Mouse (Mus musculus): ENCODE data around the gene Adh6a. TPM values are rescaled to one million over a fixed set of nuclear protein-coding genes. Genes with fewer than 3 reads are reported as not detected.

Adh6a gene
- polyA plus RNA-seq, 1 experiment from 2014 or later: not detected

DNA sequence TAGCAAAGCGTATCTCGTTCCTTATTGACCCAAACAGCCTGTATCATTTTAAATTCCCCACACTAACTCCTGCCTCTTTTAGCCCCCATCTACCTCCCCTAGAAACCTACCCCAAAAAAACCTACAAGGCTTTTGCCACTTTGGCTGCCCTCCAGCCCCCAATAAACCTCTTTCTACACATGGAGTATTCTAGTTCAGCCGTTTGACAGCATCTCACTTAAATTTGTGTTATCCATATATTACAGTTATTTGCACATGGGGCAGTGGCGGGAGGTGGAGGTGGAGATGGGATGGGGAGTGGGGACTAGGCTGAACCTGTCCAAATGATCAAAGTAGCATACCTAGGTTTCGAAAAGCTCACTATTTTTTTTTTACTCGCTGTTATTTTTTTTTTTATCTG is 12.4 kb downstream of the Adh6a start:
- Histone ChIP-seq H3K27me3 (no peaks in the 10 kb centered on the region), H3K4me1 (no peaks in the 10 kb centered on the region), H3K9ac (no peak overlapping the region), H3K4me2 (replicated peaks) (no peak overlapping the region), H3K4me3 (no peak overlapping the region), H3K36me3 (no peaks in the 10 kb centered on the region), H3K9me3 (0 out of 2 replicates have a peak, but pooled peaks cover 8% of the 10 kb centered on the region), H3K27ac (no peak overlapping the region)
- 90% methylated on average over 6 of the region's 6 CpGs for WGBS
- no peak for ATAC-seq (ENCODE audit: insufficient number of reproducible peaks, insufficient read depth, low FRiP score, low TSS enrichment)

DNA sequence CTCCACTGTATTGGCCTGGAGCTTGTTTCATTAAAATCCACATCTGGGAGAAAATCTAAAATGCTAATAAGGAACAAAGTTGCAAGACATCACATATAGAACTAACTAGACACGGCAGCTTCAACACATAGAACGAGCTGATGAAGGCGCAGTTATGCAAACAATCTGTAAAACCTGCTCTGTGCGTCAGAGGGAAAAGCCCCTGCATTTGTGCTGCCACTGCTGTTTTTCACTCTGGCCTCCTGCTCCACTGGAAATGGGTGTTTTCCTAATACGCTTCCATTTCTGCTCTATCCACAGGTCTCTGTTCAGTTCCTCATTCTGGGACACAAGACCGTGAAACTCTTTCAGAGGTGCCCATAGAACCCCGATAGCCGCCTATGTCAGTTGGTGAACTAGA is 20.8 kb downstream of the Adh6a start:
- H3K36me3 ChIP-seq: no peaks in the 10 kb centered on the region
- WGBS: 81% methylated on average over 8 of the region's 8 CpGs
- no peak for ATAC-seq (ENCODE audit: insufficient number of reproducible peaks, insufficient read depth, low FRiP score, low TSS enrichment)

DNA sequence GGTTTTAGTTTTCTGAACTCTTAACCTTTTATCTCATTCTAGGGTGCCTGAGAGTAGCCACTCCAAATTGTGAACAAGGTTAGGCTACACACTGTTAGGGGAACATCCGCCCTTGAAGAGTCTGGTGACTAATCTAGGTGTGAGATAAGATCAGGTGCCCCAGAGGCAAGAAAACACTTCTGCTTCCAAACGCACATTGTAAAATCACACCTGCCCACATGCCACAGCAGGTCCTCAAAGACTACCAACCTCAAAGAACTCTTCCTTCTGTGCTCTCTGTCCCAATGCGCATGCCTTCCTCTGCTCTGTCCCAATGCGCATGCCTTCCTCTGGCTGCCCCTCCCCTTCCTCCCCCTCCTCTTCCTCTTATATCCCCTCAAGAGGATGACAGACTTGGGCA is 21.2 kb downstream of the Adh6a start:
- WGBS: 73% methylated on average over 4 of the region's 4 CpGs
- H3K4me1 ChIP-seq: no peaks in the 10 kb centered on the region
- H3K4me2 ChIP-seq (replicated peaks): no peak overlapping the region
- H3K27me3 ChIP-seq: no peaks in the 10 kb centered on the region
- no peak overlapping the region for H3K9ac ChIP-seq
- H3K36me3 ChIP-seq: no peaks in the 10 kb centered on the region
- no peak for ATAC-seq (ENCODE audit: insufficient number of reproducible peaks, insufficient read depth, low FRiP score, low TSS enrichment)
- H3K4me3 ChIP-seq: no peak overlapping the region
- H3K9me3 ChIP-seq: no peaks in the 10 kb centered on the region
- H3K27ac ChIP-seq: no peak overlapping the region

More for the DNA sequence above, 20.8 kb downstream of the Adh6a start:
- H3K4me3 ChIP-seq: no peak overlapping the region
- no peaks in the 10 kb centered on the region for H3K27me3 ChIP-seq
- no peaks in the 10 kb centered on the region for H3K9me3 ChIP-seq
- no peak overlapping the region for H3K4me2 ChIP-seq (replicated peaks)
- H3K9ac ChIP-seq: no peak overlapping the region
- H3K4me1 ChIP-seq: no peaks in the 10 kb centered on the region
- H3K27ac ChIP-seq: no peak overlapping the region

DNA sequence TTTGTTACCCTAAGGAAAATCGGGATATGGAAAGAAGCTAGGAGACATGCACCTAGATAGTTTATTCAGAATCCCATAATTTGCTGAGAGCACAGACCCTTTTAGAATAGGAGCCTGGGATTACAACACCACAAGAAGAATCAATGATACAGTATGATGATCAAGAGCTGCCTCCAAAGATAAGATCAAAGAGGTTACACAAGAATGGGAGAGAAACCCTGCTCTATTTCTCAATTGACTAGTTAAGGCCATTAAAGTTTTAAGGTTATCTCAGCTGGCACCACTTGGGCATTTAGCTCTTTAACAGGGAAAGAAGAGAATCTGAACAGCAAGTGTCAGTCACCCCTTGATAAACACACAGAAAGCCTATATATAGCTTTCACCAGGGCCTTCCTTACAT is 22.5 kb downstream of the Adh6a start:
- H3K27ac ChIP-seq: no peak overlapping the region
- no peaks in the 10 kb centered on the region for H3K9me3 ChIP-seq
- H3K4me3 ChIP-seq: no peak overlapping the region
- WGBS: 95% methylated on average over 1 of the region's 1 CpGs
- ATAC-seq (ENCODE audit: insufficient number of reproducible peaks, insufficient read depth, low FRiP score, low TSS enrichment): no peak
- no peak overlapping the region for H3K4me2 ChIP-seq (replicated peaks)
- H3K4me1 ChIP-seq: no peaks in the 10 kb centered on the region
- H3K27me3 ChIP-seq: no peaks in the 10 kb centered on the region
- H3K9ac ChIP-seq: no peak overlapping the region
- no peaks in the 10 kb centered on the region for H3K36me3 ChIP-seq

DNA sequence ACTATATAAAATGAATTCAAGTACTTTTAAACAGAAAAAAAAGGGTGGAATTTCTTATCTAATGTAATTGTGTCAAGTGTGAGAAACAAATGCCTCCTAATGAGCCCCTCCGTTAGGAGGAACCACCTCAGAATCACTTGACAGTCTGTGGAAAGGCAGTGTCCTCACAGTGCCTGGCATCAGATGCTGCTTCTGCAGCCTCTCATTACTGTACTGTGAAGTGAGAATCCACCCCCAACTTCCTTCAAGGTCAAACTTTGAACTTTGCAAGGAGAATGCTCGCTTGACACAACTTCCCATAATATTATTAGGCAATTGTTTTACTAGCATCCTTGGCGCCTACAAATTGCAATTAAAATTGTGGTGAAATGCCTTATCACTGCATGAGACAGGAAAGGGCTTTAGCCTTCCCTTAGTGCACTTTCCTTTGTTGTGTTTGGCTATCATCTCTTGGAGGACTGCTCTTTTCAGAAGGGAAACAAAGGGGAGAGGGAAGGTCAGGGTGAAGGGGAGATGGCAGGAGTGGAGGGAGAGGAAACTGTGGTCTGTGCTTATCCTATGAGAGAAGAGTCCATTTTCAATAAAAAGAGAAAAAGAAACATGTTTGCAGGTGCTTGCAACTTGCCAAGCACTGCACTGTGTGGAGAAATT is 23.1 kb downstream of the Adh6a start:
- Histone ChIP-seq H3K27ac (no peak overlapping the region), H3K9ac (no peak overlapping the region), H3K27me3 (no peaks in the 10 kb centered on the region), H3K4me1 (no peaks in the 10 kb centered on the region), H3K4me2 (replicated peaks) (no peak overlapping the region), H3K36me3 (no peaks in the 10 kb centered on the region), H3K4me3 (no peak overlapping the region), H3K9me3 (no peaks in the 10 kb centered on the region)
- WGBS: 57% methylated on average over 3 of the region's 3 CpGs
- ATAC-seq (ENCODE audit: insufficient number of reproducible peaks, insufficient read depth, low FRiP score, low TSS enrichment): no peak

DNA sequence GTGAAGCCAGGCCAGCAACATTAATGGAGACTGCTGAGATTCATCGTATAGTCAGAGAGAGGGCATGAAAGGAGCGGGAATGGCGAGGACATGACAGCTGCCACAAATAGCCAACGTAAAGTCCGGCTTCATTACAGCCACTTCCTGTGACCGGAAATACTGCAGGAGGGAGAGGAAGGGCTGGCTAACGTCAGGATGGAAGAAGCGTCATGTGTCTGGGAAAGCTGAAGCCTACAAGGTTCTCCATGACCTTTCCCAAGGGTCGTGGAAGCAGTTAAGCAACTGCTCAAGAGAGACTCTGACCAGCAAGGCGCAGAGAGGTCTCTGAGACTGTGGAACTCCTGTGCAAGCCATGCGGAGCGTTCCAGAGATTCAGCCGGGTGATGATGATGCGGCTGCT is 28.4 kb downstream of the Adh6a start, which contains the start of gene Adh6b:
Adh6b (plus strand) TSS at position 305 of the 400 bp plus-strand sequence.
- H3K36me3 ChIP-seq: no peaks in the 10 kb centered on the region
- no peaks in the 10 kb centered on the region for H3K9me3 ChIP-seq
- H3K27ac ChIP-seq: no peak within 1 kb of the TSS
- no peak for ATAC-seq (ENCODE audit: insufficient number of reproducible peaks, insufficient read depth, low FRiP score, low TSS enrichment)
- no peak within 1 kb of the TSS for H3K4me2 ChIP-seq (replicated peaks)
- H3K4me3 ChIP-seq: no peak within 1 kb of the TSS
- H3K4me1 ChIP-seq: no peaks in the 10 kb centered on the region
- WGBS: 81% methylated on average over 14 of the region's 14 CpGs
- no peak within 1 kb of the TSS for H3K9ac ChIP-seq
- H3K27me3 ChIP-seq: no peaks in the 10 kb centered on the region

DNA sequence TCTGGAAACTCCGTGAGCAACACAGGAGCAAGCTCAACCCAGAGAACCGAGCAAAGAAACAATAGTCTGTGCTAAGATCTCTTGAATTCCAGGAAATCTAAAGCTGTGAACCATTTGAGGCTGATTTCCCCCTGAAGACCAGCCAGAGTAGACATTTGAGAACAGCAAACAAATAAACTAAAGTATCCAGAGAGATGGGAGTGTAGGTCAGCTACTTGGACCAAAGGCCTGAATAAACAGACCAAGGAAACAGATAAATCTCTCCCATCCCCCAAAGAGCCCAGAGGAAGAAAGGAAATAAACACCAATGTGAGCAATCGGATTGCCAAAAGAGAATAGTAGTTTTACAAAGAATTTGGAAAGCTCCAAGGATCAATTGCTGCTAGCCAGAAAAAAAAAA is 34.0 kb downstream of the Adh6a start:
- H3K27ac ChIP-seq: no peak overlapping the region
- 33% methylated on average over 3 of the region's 3 CpGs for WGBS
- ATAC-seq (ENCODE audit: insufficient number of reproducible peaks, insufficient read depth, low FRiP score, low TSS enrichment): no peak

GRCm38 (mm10) chr3:138352012-138352809 is 39.1 kb downstream of the Adh6a start:
- no peak for ATAC-seq (ENCODE audit: insufficient number of reproducible peaks, insufficient read depth, low FRiP score, low TSS enrichment)
- WGBS: 89% methylated on average over 11 of the region's 11 CpGs
- Histone ChIP-seq H3K9me3 (no peaks in the 10 kb centered on the region), H3K4me2 (replicated peaks) (no peak overlapping the region), H3K36me3 (no peaks in the 10 kb centered on the region), H3K4me3 (no peak overlapping the region), H3K4me1 (0 out of 2 replicates have a peak, but pooled peaks cover 2% of the 10 kb centered on the region), H3K9ac (no peak overlapping the region), H3K27ac (no peak overlapping the region), H3K27me3 (no peaks in the 10 kb centered on the region)

More for the DNA sequence above, 34.0 kb downstream of the Adh6a start:
- H3K9ac ChIP-seq: no peak overlapping the region
- 0 out of 2 replicates have a peak, but pooled peaks cover 2% of the 10 kb centered on the region for H3K4me1 ChIP-seq
- no peaks in the 10 kb centered on the region for H3K27me3 ChIP-seq
- no peak overlapping the region for H3K4me3 ChIP-seq
- no peaks in the 10 kb centered on the region for H3K9me3 ChIP-seq
- no peak overlapping the region for H3K4me2 ChIP-seq (replicated peaks)
- no peaks in the 10 kb centered on the region for H3K36me3 ChIP-seq

GRCm38 (mm10) chr3:138358856-138359255 is 45.8 kb downstream of the Adh6a start:
- Histone ChIP-seq H3K9me3 (no peaks in the 10 kb centered on the region), H3K9ac (no peak overlapping the region), H3K27me3 (no peaks in the 10 kb centered on the region), H3K27ac (no peak overlapping the region), H3K4me3 (no peak overlapping the region), H3K4me1 (no peaks in the 10 kb centered on the region), H3K36me3 (no peaks in the 10 kb centered on the region), H3K4me2 (replicated peaks) (no peak overlapping the region)
- ATAC-seq (ENCODE audit: insufficient number of reproducible peaks, insufficient read depth, low FRiP score, low TSS enrichment): no peak
- WGBS: 73% methylated on average over 7 of the region's 7 CpGs

DNA sequence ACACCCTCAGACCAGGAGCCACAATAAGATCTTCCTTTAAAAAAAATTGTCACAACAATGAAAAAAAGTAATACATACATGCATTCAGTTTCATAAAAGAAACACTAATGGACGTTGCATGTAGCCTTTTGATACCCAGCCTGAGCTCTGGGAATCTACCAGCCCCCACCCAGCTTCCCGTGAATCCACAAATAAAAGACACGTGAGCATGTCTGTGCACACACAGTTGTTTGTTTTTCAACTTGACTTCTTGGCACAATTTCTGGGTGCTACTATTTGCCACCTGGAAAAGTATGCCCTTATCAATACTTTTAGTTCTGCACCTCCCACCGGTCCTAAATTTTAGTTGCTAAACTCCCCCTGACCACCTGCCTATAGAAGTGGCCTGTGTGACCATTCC is 47.6 kb downstream of the Adh6a start:
- Histone ChIP-seq H3K27ac (no peak overlapping the region), H3K36me3 (no peaks in the 10 kb centered on the region), H3K4me3 (no peak overlapping the region), H3K27me3 (no peaks in the 10 kb centered on the region), H3K9ac (no peak overlapping the region), H3K4me2 (replicated peaks) (no peak overlapping the region), H3K9me3 (no peaks in the 10 kb centered on the region), H3K4me1 (no peaks in the 10 kb centered on the region)
- 81% methylated on average over 4 of the region's 4 CpGs for WGBS
- no peak for ATAC-seq (ENCODE audit: insufficient number of reproducible peaks, insufficient read depth, low FRiP score, low TSS enrichment)

GRCm38 (mm10) chr3:138362920-138363319 is 49.8 kb downstream of the Adh6a start:
- no peaks in the 10 kb centered on the region for H3K27me3 ChIP-seq
- H3K9ac ChIP-seq: no peak overlapping the region
- no peaks in the 10 kb centered on the region for H3K9me3 ChIP-seq
- H3K4me1 ChIP-seq: no peaks in the 10 kb centered on the region
- 87% methylated on average over 2 of the region's 2 CpGs for WGBS
- H3K36me3 ChIP-seq: no peaks in the 10 kb centered on the region
- no peak overlapping the region for H3K4me3 ChIP-seq
- no peak overlapping the region for H3K27ac ChIP-seq
- no peak for ATAC-seq (ENCODE audit: insufficient number of reproducible peaks, insufficient read depth, low FRiP score, low TSS enrichment)
- H3K4me2 ChIP-seq (replicated peaks): no peak overlapping the region

GRCm38 (mm10) chr3:138366181-138366580 is 53.1 kb downstream of the Adh6a start:
- WGBS: 74% methylated on average over 2 of the region's 2 CpGs
- Histone ChIP-seq H3K9ac (no peak overlapping the region), H3K9me3 (no peaks in the 10 kb centered on the region), H3K27me3 (no peaks in the 10 kb centered on the region), H3K4me3 (no peak overlapping the region), H3K36me3 (no peaks in the 10 kb centered on the region), H3K27ac (no peak overlapping the region), H3K4me2 (replicated peaks) (no peak overlapping the region), H3K4me1 (no peaks in the 10 kb centered on the region)
- no peak for ATAC-seq (ENCODE audit: insufficient number of reproducible peaks, insufficient read depth, low FRiP score, low TSS enrichment)

All from embryonic facial prominence, embryonic 12.5 days (tissue).